Mouse (Mus musculus) limb, embryonic 11.5 days (tissue): ENCODE results near the gene Gm12166. TPM values are rescaled to one million over a fixed set of nuclear protein-coding genes. Genes with fewer than 3 reads are reported as not detected.
"Not testable (repeated sequence)": the region's sequence is repeated elsewhere in the genome, so short reads cannot be mapped to it uniquely, and the experiment has no call there.

Source experiments
- ATAC-seq: fragments of 200-750 bp; cut with Nextera tagmentation; 2 replicates; pipeline ENCODE4 v1.8.0; 2017; ENCODE audit warnings: low read depth; ENCODE audit not compliant: insufficient number of reproducible peaks, low FRiP score, low TSS enrichment
- DNase-seq: peaks from one replicate; pipeline ENCODE4 v3.0.0-alpha.2; 2015; ENCODE audit warnings: low spot score
- H3K27ac ChIP-seq: fragments of 300-500 bp; sonication (generic); replicated peaks from 2 replicates; pipeline ENCODE4 v1.5.1; 2014; ENCODE audit warnings: low read depth, mild to moderate bottlenecking, low read length
- H3K27me3 ChIP-seq: fragments of 300-500 bp; sonication (generic); 2 replicates; pipeline ENCODE4 v1.6.1; 2014; ENCODE audit warnings: mild to moderate bottlenecking, low read length, mixed read lengths; ENCODE audit not compliant: control insufficient read depth, insufficient read depth
- H3K36me3 ChIP-seq: fragments of 300-500 bp; sonication (generic); 2 replicates; pipeline ENCODE4 v1.6.1; 2014; ENCODE audit warnings: mild to moderate bottlenecking, low read length, moderate library complexity, mixed read lengths; ENCODE audit not compliant: control insufficient read depth, insufficient read depth
- H3K4me1 ChIP-seq: fragments of 300-500 bp; sonication (generic); 2 replicates; pipeline ENCODE4 v1.6.1; 2014; ENCODE audit warnings: low read length, mixed read lengths; ENCODE audit not compliant: control insufficient read depth, insufficient read depth
- H3K4me2 ChIP-seq: fragments of 300-500 bp; sonication (generic); 2 replicates; pipeline ENCODE4 v1.6.1; 2014; ENCODE audit warnings: low read depth, mild to moderate bottlenecking, moderate library complexity; ENCODE audit not compliant: severe bottlenecking
- H3K4me3 ChIP-seq: fragments of 300-500 bp; sonication (generic); 2 replicates; pipeline ENCODE4 v1.5.1; 2014; ENCODE audit warnings: low read depth, low read length
- H3K9ac ChIP-seq: fragments of 300-500 bp; sonication (generic); 2 replicates; pipeline ENCODE4 v1.6.1; 2014; ENCODE audit warnings: mild to moderate bottlenecking, low read length
- H3K9me3 ChIP-seq: fragments of 300-500 bp; sonication (generic); 2 replicates; pipeline ENCODE4 v1.6.1; 2016; ENCODE audit warnings: low read length; ENCODE audit not compliant: control insufficient read depth
- WGBS: fragments of 180-500 bp; shearing (Covaris S2); extraction: QIAGEN DNeasy Blood & Tissue Kit; methylation state at CpG from one replicate; pipeline ENCODE4 v1.1.7; 2014; 5-methylcytosine and 5-hydroxymethylcytosine counted together
- polyA plus RNA-seq: library from polyadenylated mRNA; unstranded; fragments of >200 nt; fragmentation: Nextera tagmentation; extraction: Ambion mirVana; gene quantifications from 2 replicates; pipeline ENCODE4 v1.2.1, GENCODE M21; 2014

The Gm12166 gene
- polyA plus RNA-seq: 3.4 and 4.8 TPM in 2 replicates

GRCm38 (mm10) chr11:46052105-46052659, at the start of gene Gm12166:
Gm12166 (minus strand) TSS chr11:46052321.
- not testable (repeated sequence) for ATAC-seq, H3K4me2 ChIP-seq, H3K9me3 ChIP-seq, H3K27ac ChIP-seq, H3K4me3 ChIP-seq, H3K9ac ChIP-seq, H3K4me1 ChIP-seq, H3K36me3 ChIP-seq, H3K27me3 ChIP-seq
- 39% methylated on average over 19 of the region's 19 CpGs for WGBS
- peak; percentile 65 for DNase-seq

GRCm38 (mm10) chr11:46097062-46097461, 44.9 kb upstream of the Gm12166 start:
- no peak for ATAC-seq
- H3K9ac ChIP-seq: no peak overlapping the region
- peaks cover 3% of the 10 kb centered on the region; the same call in 1 of the 2 replicates for H3K4me1 ChIP-seq
- H3K36me3 ChIP-seq: peaks cover 10% of the 10 kb centered on the region
- no peaks in the 10 kb centered on the region for H3K27me3 ChIP-seq
- H3K4me3 ChIP-seq: no peak overlapping the region
- H3K4me2 ChIP-seq: no peak overlapping the region
- no peak for DNase-seq
- H3K9me3 ChIP-seq: no peaks in the 10 kb centered on the region; the same call in 1 of the 2 replicates
- no peak overlapping the region for H3K27ac ChIP-seq
- WGBS: 94% methylated on average over 3 of the region's 3 CpGs

- Histone ChIP-seq H3K27ac (no peak overlapping the region), H3K27me3 (no peaks in the 10 kb centered on the region), H3K4me3 (no peak overlapping the region), H3K9ac (no peak overlapping the region), H3K4me2 (no peak overlapping the region), H3K4me1 (no peaks in the 10 kb centered on the region), H3K36me3 (peaks cover 10% of the 10 kb centered on the region), H3K9me3 (no peaks in the 10 kb centered on the region; the same call in 1 of the 2 replicates)
- DNase-seq (no peak), ATAC-seq (no peak)
- WGBS: 92% methylated on average over 6 of the region's 6 CpGs
These were observed 44.1 kb upstream of the Gm12166 start for GRCm38 (mm10) chr11:46096265-46096649.

- no peak for DNase-seq
- no peak overlapping the region for H3K27ac ChIP-seq
- no peaks in the 10 kb centered on the region; the same call in 1 of the 2 replicates for H3K9me3 ChIP-seq
- 0 out of 2 replicates have a peak, but pooled peaks have one; percentile 9 for ATAC-seq
- no peak overlapping the region for H3K4me2 ChIP-seq
- no peaks in the 10 kb centered on the region for H3K27me3 ChIP-seq
- WGBS: 78% methylated on average over 9 of the region's 9 CpGs
- H3K9ac ChIP-seq: no peak overlapping the region
- H3K36me3 ChIP-seq: peaks cover 4% of the 10 kb centered on the region
- H3K4me3 ChIP-seq: no peak overlapping the region
- H3K4me1 ChIP-seq: no peaks in the 10 kb centered on the region
These were observed 43.5 kb upstream of the Gm12166 start for GRCm38 (mm10) chr11:46095477-46096264.

- Histone ChIP-seq H3K27me3 (no peaks in the 10 kb centered on the region), H3K4me3 (no peak overlapping the region), H3K27ac (no peak overlapping the region), H3K4me1 (0 out of 2 replicates have a peak, but pooled peaks cover 4% of the 10 kb centered on the region), H3K4me2 (no peak overlapping the region), H3K9ac (no peak overlapping the region), H3K36me3 (no peaks in the 10 kb centered on the region), H3K9me3 (no peaks in the 10 kb centered on the region)
- ATAC-seq (no peak), DNase-seq (no peak)
- 87% methylated on average over 4 of the region's 4 CpGs for WGBS
These were observed 40.0 kb upstream of the Gm12166 start for GRCm38 (mm10) chr11:46092121-46092520.

- Histone ChIP-seq H3K4me3 (no peak overlapping the region), H3K9me3 (no peaks in the 10 kb centered on the region), H3K27me3 (no peaks in the 10 kb centered on the region), H3K27ac (no peak overlapping the region), H3K9ac (no peak overlapping the region), H3K4me2 (no peak overlapping the region), H3K4me1 (peaks cover 6% of the 10 kb centered on the region; the same call in 1 of the 2 replicates), H3K36me3 (no peaks in the 10 kb centered on the region)
- no peak for DNase-seq
- ATAC-seq: no peak
- 36% methylated on average over 10 of the region's 10 CpGs for WGBS
These were observed 39.0 kb upstream of the Gm12166 start for GRCm38 (mm10) chr11:46090951-46091667.

- Histone ChIP-seq H3K9me3 (no peaks in the 10 kb centered on the region), H3K9ac (no peak overlapping the region), H3K4me1 (peaks cover 6% of the 10 kb centered on the region; the same call in 1 of the 2 replicates), H3K4me3 (no peak overlapping the region), H3K27ac (no peak overlapping the region), H3K36me3 (no peaks in the 10 kb centered on the region), H3K4me2 (no peak overlapping the region), H3K27me3 (no peaks in the 10 kb centered on the region)
- DNase-seq (no peak), ATAC-seq (no peak)
- WGBS: 90% methylated on average over 10 of the region's 10 CpGs
These were observed 38.1 kb upstream of the Gm12166 start for GRCm38 (mm10) chr11:46090036-46090725.
